Mouse (Mus musculus) activated CD4-positive, CD25-positive, alpha-beta regulatory T cell, adult 4 months (primary cell): ENCODE results near the gene Gnmt. TPM values are rescaled to one million over a fixed set of nuclear protein-coding genes. Genes with fewer than 3 reads are reported as not detected.

Source experiments
- ATAC-seq: one replicate; pipeline ENCODE4 v1.8.0; 2017
- polyA plus RNA-seq, 2 experiments: library from polyadenylated mRNA; unstranded; fragments of 100-300 nt; shearing (Covaris generic); gene quantifications; one replicate each; pipeline ENCODE4 v1.2.1; 2017

Gnmt gene
- polyA plus RNA-seq, 2 experiments from 2014 or later, result 0.54 to 0.83 TPM

- no peak for ATAC-seq
Measured at GRCm38 (mm10) chr17:46702506-46702905, 26.5 kb downstream of the Gnmt start.

- ATAC-seq, result no peak
Measured at GRCm38 (mm10) chr17:46702100-46702499, 26.9 kb downstream of the Gnmt start.

- ATAC-seq, result no peak
Measured at GRCm38 (mm10) chr17:46701489-46701888, 27.5 kb downstream of the Gnmt start.

GRCm38 (mm10) chr17:46699912-46700311, 29.1 kb downstream of the Gnmt start:
- ATAC-seq, result no peak

- no peak for ATAC-seq
Measured at GRCm38 (mm10) chr17:46699245-46699644, 29.7 kb downstream of the Gnmt start.

GRCm38 (mm10) chr17:46698515-46698914, 30.5 kb downstream of the Gnmt start:
- no peak for ATAC-seq

- no peak for ATAC-seq
Measured at GRCm38 (mm10) chr17:46694517-46695063, 34.4 kb downstream of the Gnmt start.

GRCm38 (mm10) chr17:46691390-46691789, 37.6 kb downstream of the Gnmt start:
- ATAC-seq, result no peak

- ATAC-seq, result no peak
Measured at GRCm38 (mm10) chr17:46690665-46691064, 38.3 kb downstream of the Gnmt start.

GRCm38 (mm10) chr17:46685913-46686312, 43.1 kb downstream of the Gnmt start:
- peak; percentile 77 for ATAC-seq

GRCm38 (mm10) chr17:46682654-46683389, 46.1 kb downstream of the Gnmt start:
- no peak for ATAC-seq

GRCm38 (mm10) chr17:46681466-46682118, 47.4 kb downstream of the Gnmt start:
- ATAC-seq, result no peak

GRCm38 (mm10) chr17:46680760-46681373, 48.1 kb downstream of the Gnmt start, which contains the start of gene Klhdc3:
TSS of gene Klhdc3 (minus strand) at chr17:46680914.
- ATAC-seq, result peak; percentile 98

- no peak for ATAC-seq
Measured at GRCm38 (mm10) chr17:46679843-46680759, 48.9 kb downstream of the Gnmt start.

- no peak for ATAC-seq
Measured at GRCm38 (mm10) chr17:46678911-46679310, 50.1 kb downstream of the Gnmt start.

- ATAC-seq, result no peak
Measured at GRCm38 (mm10) chr17:46678416-46678815, 50.6 kb downstream of the Gnmt start, which contains the start of gene Mea1. TSS of gene Mea1 (plus strand) at chr17:46678793.

Other genes starting within 250 kb of the Gnmt start
- gene Ttbk1, start 241.5 kb downstream of the Gnmt start, polyA plus RNA-seq, result 1 to 10 TPM in 1 of 2 experiments, under 1 TPM in 1; 0.49 to 1.5 TPM
- gene Dnph1, start 232.5 kb downstream of the Gnmt start, polyA plus RNA-seq, result 10 to 100 TPM; 11.1 to 13.4 TPM
- gene Cul9, start 182.8 kb downstream of the Gnmt start, polyA plus RNA-seq, result 1 to 10 TPM; 2.7 to 3.5 TPM
- gene Srf, start 173.0 kb downstream of the Gnmt start, polyA plus RNA-seq, result 10 to 100 TPM in 1 of 2 experiments, 1 to 10 TPM in 1; 6.3 to 10.9 TPM
- under 1 TPM in 1 of 2 experiments, not detected in 1; 0.22 TPM for gene Ptk7, start 99.7 kb downstream of the Gnmt start, polyA plus RNA-seq
- gene Klc4, start 83.1 kb downstream of the Gnmt start, polyA plus RNA-seq, result 10 to 100 TPM in 1 of 2 experiments, 1 to 10 TPM in 1; 5.6 to 11.2 TPM
- gene Mrpl2, start 82.9 kb downstream of the Gnmt start, polyA plus RNA-seq, result 10 to 100 TPM; 67.3 to 68.4 TPM
- 1 to 10 TPM; 2.8 to 4.1 TPM for gene Cul7, start 78.8 kb downstream of the Gnmt start, polyA plus RNA-seq
- 10 to 100 TPM; 44.0 to 48.0 TPM for gene Rrp36, start 54.8 kb downstream of the Gnmt start, polyA plus RNA-seq
- gene Mea1, start 50.4 kb downstream of the Gnmt start, polyA plus RNA-seq, result 100 to 1,000 TPM; 164 to 197 TPM
- gene Klhdc3, start 48.3 kb downstream of the Gnmt start, polyA plus RNA-seq, result 10 to 100 TPM; 22.0 to 28.7 TPM
- 10 to 100 TPM; 21.9 to 30.2 TPM for gene Ppp2r5d, start 24.1 kb downstream of the Gnmt start, polyA plus RNA-seq
- gene Pex6, start 17.7 kb downstream of the Gnmt start, polyA plus RNA-seq, result 1 to 10 TPM; 2.9 to 4.0 TPM
- gene Cnpy3, start 23.0 kb upstream of the Gnmt start, polyA plus RNA-seq, result 10 to 100 TPM; 19.2 to 21.6 TPM
- not detected for gene Ptcra, start 34.5 kb upstream of the Gnmt start, polyA plus RNA-seq
- gene 2310039H08Rik, start 43.5 kb upstream of the Gnmt start, polyA plus RNA-seq, result 10 to 100 TPM; 20.0 to 25.1 TPM
- gene Rpl7l1, start 53.5 kb upstream of the Gnmt start, polyA plus RNA-seq, result 100 to 1,000 TPM; 144 to 146 TPM
- gene Bicral, start 129.3 kb upstream of the Gnmt start, polyA plus RNA-seq, result 1 to 10 TPM; 8.3 to 8.5 TPM
- gene Tbcc, start 161.5 kb upstream of the Gnmt start, polyA plus RNA-seq, result 10 to 100 TPM; 10.4 to 12.4 TPM
- not detected for gene Prph2, start 181.3 kb upstream of the Gnmt start, polyA plus RNA-seq